Mouse (Mus musculus) right cerebral cortex, postnatal 4 days (tissue): ENCODE data around the gene Dgcr2.

Source experiments
- DNase-seq: peaks from one replicate; pipeline ENCODE4 v3.0.0-alpha.2; 2022

Dgcr2 gene

GRCm38 (mm10) chr16:17898462-17898861 lies at the start of gene Dgcr2, which contains the start of gene Tssk2:
TSS of gene Dgcr2 (minus strand) at chr16:17898562.
TSS of gene Tssk2 (plus strand) at chr16:17898637.
- no peak for DNase-seq

- DNase-seq = no peak
Observed at GRCm38 (mm10) chr16:17945081-17945831, 46.9 kb upstream of the Dgcr2 start.

GRCm38 (mm10) chr16:17943466-17943865 lies 45.1 kb upstream of the Dgcr2 start:
- no peak for DNase-seq

GRCm38 (mm10) chr16:17939255-17939751 lies 40.9 kb upstream of the Dgcr2 start:
- no peak for DNase-seq

- DNase-seq = no peak
Observed at GRCm38 (mm10) chr16:17938821-17939220, 40.5 kb upstream of the Dgcr2 start.

GRCm38 (mm10) chr16:17938187-17938586 lies 39.8 kb upstream of the Dgcr2 start:
- no peak for DNase-seq

- no peak for DNase-seq
Observed at GRCm38 (mm10) chr16:17936776-17937175, 38.4 kb upstream of the Dgcr2 start.

- DNase-seq = no peak
Observed at GRCm38 (mm10) chr16:17934445-17934910, 36.1 kb upstream of the Dgcr2 start.

- DNase-seq = no peak
Observed at GRCm38 (mm10) chr16:17933594-17934444, 35.5 kb upstream of the Dgcr2 start.

- DNase-seq = no peak
Observed at GRCm38 (mm10) chr16:17931906-17932460, 33.6 kb upstream of the Dgcr2 start.

- no peak for DNase-seq
Observed at GRCm38 (mm10) chr16:17929631-17930030, 31.3 kb upstream of the Dgcr2 start.

- DNase-seq = no peak
Observed at GRCm38 (mm10) chr16:17929211-17929610, 30.8 kb upstream of the Dgcr2 start.

- DNase-seq = peak; percentile 67
Observed at GRCm38 (mm10) chr16:17928627-17929104, 30.3 kb upstream of the Dgcr2 start.

GRCm38 (mm10) chr16:17928087-17928580 lies 29.8 kb upstream of the Dgcr2 start, which contains the start of gene Slc25a1:
TSS of gene Slc25a1 (minus strand) at chr16:17928219.
- peak; percentile 79 for DNase-seq

- peak; percentile 61 for DNase-seq
Observed at GRCm38 (mm10) chr16:17927351-17928082, 29.2 kb upstream of the Dgcr2 start.

GRCm38 (mm10) chr16:17922163-17922538 lies 23.8 kb upstream of the Dgcr2 start:
- DNase-seq = peak; percentile 53

GRCm38 (mm10) chr16:17921325-17922162 lies 23.2 kb upstream of the Dgcr2 start:
- DNase-seq = peak; percentile 98

GRCm38 (mm10) chr16:17920586-17920985 lies 22.2 kb upstream of the Dgcr2 start:
- DNase-seq = no peak

- DNase-seq = peak; percentile 26
Observed at GRCm38 (mm10) chr16:17914307-17915249, 16.2 kb upstream of the Dgcr2 start, which contains the start of gene Gsc2. TSS of gene Gsc2 (minus strand) at chr16:17915059.
